Comparison of ENCODE assay signal across 30 mouse cellular contexts in the genomic region with DNA sequence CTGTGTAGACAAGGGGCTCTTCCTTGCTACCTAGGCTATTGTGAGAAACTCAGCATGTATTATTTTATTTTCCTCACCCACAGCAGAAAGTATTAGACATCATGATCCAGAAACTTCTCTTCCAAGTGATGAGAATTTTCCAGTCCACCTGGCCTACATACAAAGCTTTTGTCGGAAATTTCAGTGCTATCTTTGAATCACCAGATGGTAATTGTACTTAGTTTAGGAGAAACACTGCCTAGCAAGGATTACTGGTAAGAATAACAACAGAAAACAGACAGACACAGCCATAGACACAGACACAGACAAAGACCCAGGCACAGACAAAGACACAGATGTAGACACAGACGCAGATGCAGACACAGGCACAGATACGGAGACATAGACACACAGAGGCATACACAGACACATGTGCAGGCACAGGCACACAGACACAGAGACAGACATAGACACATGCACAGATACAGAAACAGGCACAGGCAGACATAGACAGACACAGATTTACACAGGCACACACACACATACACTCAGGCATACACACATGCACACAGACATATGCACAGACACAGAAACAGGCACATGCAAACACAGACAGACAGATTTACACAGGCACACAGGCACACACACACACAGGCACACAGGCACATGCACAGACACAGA.
DNase-seq lines count a peak whose midpoint lies in the region; ATAC-seq lines count a peak whose summit lies in the region.
"Had no signal": no experiment of that assay in that cellular context is flagged by ENCODE, and none has a peak within 500 bp of the region (broad histone marks: within the 10 kb centered on the region; RNA-seq: fewer than 3 reads in every experiment).

No protein-coding gene starts in this region.

- no peaks in the 10 kb centered on the region for H3K36me3 ChIP-seq in heart, embryonic 12.5 days
- H3K36me3 ChIP-seq: embryonic facial prominence, embryonic 12.5 days; heart, embryonic 13.5 days; kidney, embryonic 15.5 days; liver, embryonic 12.5 days; midbrain, embryonic 12.5 days; neural tube, embryonic 12.5 days; stomach, embryonic 15.5 days had no signal

- no peak overlapping the region for H3K4me3 ChIP-seq in heart, embryonic 12.5 days
- H3K4me3 ChIP-seq: embryonic facial prominence, embryonic 12.5 days; heart, adult 2 months; heart, embryonic 13.5 days; kidney, embryonic 15.5 days; liver, embryonic 12.5 days; megakaryocyte, embryonic 14.5 days; midbrain, embryonic 12.5 days; myocyte; neural tube, embryonic 12.5 days; stomach, embryonic 15.5 days had no signal

- no peaks in the 10 kb centered on the region for H3K27me3 ChIP-seq in heart, embryonic 12.5 days (replicated peaks)
- H3K27me3 ChIP-seq: embryonic facial prominence, embryonic 12.5 days; heart, embryonic 13.5 days; kidney, embryonic 15.5 days; liver, embryonic 12.5 days; midbrain, embryonic 12.5 days; neural tube, embryonic 12.5 days; stomach, embryonic 15.5 days had no signal

- intact Hi-C loops in left cerebral cortex, postnatal 25 days (cut with DNase I) = loop anchor here (2.0 to 10.0 kb wide), 2 partner anchors 119 to 147 kb away; a partner anchor contains a TSS
- intact Hi-C loops in left cerebral cortex, postnatal 36 days (cut with DNase I) = no loop called here

- DNase-seq in heart, adult 11 months = peak; percentile 73
- peak; percentile 28 to 69 for DNase-seq in left cerebral cortex, postnatal 25 days (ENCODE audit: low spot score in 2 of 2)
- DNase-seq in left cerebral cortex, postnatal 36 days (ENCODE audit: low spot score in 2 of 2) = no peak
- peak; percentile 10 for DNase-seq in layer of hippocampus, adult 9-10 months (ENCODE audit: low spot score)
- DNase-seq in telencephalon, adult 2 months (ENCODE audit: low read depth, low spot score) = peak; percentile 58
- no peak for DNase-seq in kidney, postnatal 14 days
- DNase-seq: adrenal gland, adult 8-10 months; cerebellum, adult 9-11 months; embryo, embryonic 11 days; gastrocnemius, postnatal 36 days; heart, adult 2 months; heart, postnatal 10 days; kidney, adult 18-20 months; kidney, postnatal 36 days; left cerebral cortex, postnatal 4 days; liver, postnatal 0 days; lung, postnatal 4 days; thymus, postnatal 14 days had no signal

- H3K27ac ChIP-seq in heart, embryonic 12.5 days (ENCODE audit: poor library complexity, severe bottlenecking) = no peak overlapping the region
- H3K27ac ChIP-seq: embryonic facial prominence, embryonic 12.5 days; heart, adult 2 months; heart, embryonic 13.5 days; hindbrain, embryonic 14.5 days; kidney, embryonic 15.5 days; liver, embryonic 12.5 days; midbrain, embryonic 12.5 days; neural tube, embryonic 12.5 days; stomach, embryonic 15.5 days had no signal

- no peak overlapping the region for H3K9ac ChIP-seq in heart, embryonic 12.5 days
- H3K9ac ChIP-seq: heart, embryonic 13.5 days; hindbrain, embryonic 14.5 days; kidney, embryonic 15.5 days; liver, embryonic 12.5 days; liver, postnatal 0 days; midbrain, embryonic 12.5 days; neural tube, embryonic 12.5 days; stomach, embryonic 15.5 days had no signal

- H3K4me2 ChIP-seq in heart, embryonic 12.5 days = no peak overlapping the region
- H3K4me2 ChIP-seq: embryonic facial prominence, embryonic 12.5 days; heart, embryonic 13.5 days; hindbrain, embryonic 14.5 days; kidney, embryonic 15.5 days; liver, embryonic 12.5 days; midbrain, embryonic 12.5 days; neural tube, embryonic 12.5 days; stomach, embryonic 15.5 days had no signal

- no peaks in the 10 kb centered on the region for H3K9me3 ChIP-seq in heart, embryonic 12.5 days (replicated peaks)
- H3K9me3 ChIP-seq: embryonic facial prominence, embryonic 12.5 days; heart, embryonic 13.5 days; kidney, embryonic 15.5 days; liver, embryonic 12.5 days; megakaryocyte, embryonic 14.5 days; midbrain, embryonic 12.5 days; neural tube, embryonic 12.5 days; stomach, embryonic 15.5 days had no signal

- ATAC-seq in heart, embryonic 12.5 days (ENCODE audit: insufficient number of reproducible peaks, low FRiP score) = no peak
- ATAC-seq: activated CD4-positive, CD25-positive, alpha-beta regulatory T cell, adult 4 months; liver, embryonic 12.5 days; liver, postnatal 0 days had no signal

- no peaks in the 10 kb centered on the region for H3K4me1 ChIP-seq in heart, embryonic 12.5 days (replicated peaks)
- H3K4me1 ChIP-seq: heart, embryonic 13.5 days; kidney, embryonic 15.5 days; liver, embryonic 12.5 days; midbrain, embryonic 12.5 days; neural tube, embryonic 12.5 days; stomach, embryonic 15.5 days had no signal

- 78% methylated on average over 3 of the region's 3 CpGs for WGBS in heart, embryonic 12.5 days

Comparison
In these comparisons a context has a peak if more than half of its experiments do, and no peak if none do; other contexts are left out.
1. DNase-seq: peak in heart, adult 11 months (single experiment), left cerebral cortex, postnatal 25 days (2 of 2), layer of hippocampus, adult 9-10 months (single experiment) and telencephalon, adult 2 months (single experiment); none in left cerebral cortex, postnatal 36 days (0 of 2) and kidney, postnatal 14 days (single experiment).